Mouse (Mus musculus) heart, postnatal 0 days (tissue): ENCODE measurements at regions not wholly inside any gene's neighbourhood (a gene's known extent, or its start where the extent isn't known, plus 50 kb on each side); places are given as distances from the start of the nearest gene placed in this dataset.

Experiments used
- CTCF ChIP-seq: IDR thresholded peaks from 2 replicates; pipeline ENCODE4 v1.5.1; 2016; ENCODE audit warnings: antibody characterized with exemption, control low read depth, low read depth
- EP300 ChIP-seq: IDR thresholded peaks from 2 replicates; pipeline ENCODE4 v1.6.1; 2016; ENCODE audit warnings: antibody characterized with exemption, low read depth

- TF ChIP-seq CTCF (no peak), EP300 (no peak)
These were observed 60.9 kb upstream of the Boc start for GRCm38 (mm10) chr16:44619476-44620103.
